Mouse (Mus musculus) liver, postnatal 0 days (tissue): ENCODE measurements around the gene Cmtm4. TPM values are rescaled to one million over a fixed set of nuclear protein-coding genes. Genes with fewer than 3 reads are reported as not detected.

Experiments
- ATAC-seq: fragments of 200-750 bp; cut with Nextera tagmentation; 2 replicates; pipeline ENCODE4 v1.8.0; 2017; ENCODE audit warnings: mild to moderate bottlenecking, moderate library complexity
- DNase-seq: peaks from one replicate; pipeline ENCODE4 v3.0.0-alpha.2; 2016
- H3K27ac ChIP-seq: fragments of 300-500 bp; sonication (generic); 2 replicates; pipeline ENCODE4 v1.5.1; 2014; ENCODE audit warnings: antibody characterized with exemption, moderate library complexity, mild to moderate bottlenecking, low read depth
- H3K27me3 ChIP-seq: fragments of 300-500 bp; sonication (generic); 2 replicates; pipeline ENCODE4 v1.6.1; 2014; ENCODE audit warnings: low read length, control low read depth, mixed read lengths; ENCODE audit not compliant: insufficient read depth
- H3K36me3 ChIP-seq: fragments of 300-500 bp; sonication (generic); replicated peaks from 2 replicates; pipeline ENCODE4 v1.6.1; 2014; ENCODE audit warnings: mild to moderate bottlenecking, control low read depth, low read length, moderate library complexity, mixed read lengths; ENCODE audit not compliant: insufficient read depth
- H3K4me1 ChIP-seq: fragments of 300-500 bp; sonication (generic); 2 replicates; pipeline ENCODE4 v1.6.1; 2014; ENCODE audit warnings: antibody characterized with exemption, mild to moderate bottlenecking, control low read depth; ENCODE audit not compliant: insufficient read depth
- H3K4me2 ChIP-seq: fragments of 300-500 bp; sonication (generic); 2 replicates; pipeline ENCODE4 v1.6.1; 2014; ENCODE audit warnings: low read depth, mild to moderate bottlenecking, low read length, moderate library complexity, mixed read lengths
- H3K4me3 ChIP-seq: fragments of 300-500 bp; sonication (generic); 2 replicates; pipeline ENCODE4 v1.5.1; 2014; ENCODE audit warnings: low read depth, low read length
- H3K9ac ChIP-seq: fragments of 300-500 bp; sonication (generic); replicated peaks from 2 replicates; pipeline ENCODE4 v1.6.1; 2014; ENCODE audit warnings: mild to moderate bottlenecking, moderate library complexity
- H3K9me3 ChIP-seq: fragments of 300-500 bp; sonication (generic); 2 replicates; pipeline ENCODE4 v1.6.1; 2016; ENCODE audit warnings: mild to moderate bottlenecking, control low read depth, low read length, mixed read lengths
- CTCF ChIP-seq: sonication (generic); IDR thresholded peaks from 2 replicates; pipeline ENCODE4 v1.5.1; 2016; ENCODE audit warnings: antibody characterized with exemption, low read depth
- EP300 ChIP-seq: IDR thresholded peaks from 2 replicates; pipeline ENCODE4 v1.6.1; 2016; ENCODE audit warnings: antibody characterized with exemption, low read depth, mild to moderate bottlenecking
- WGBS: fragments of 180-500 bp; shearing (Covaris S2); extraction: QIAGEN DNeasy Blood & Tissue Kit; methylation state at CpG from one replicate; pipeline ENCODE4 v1.1.7; 2014; ENCODE audit not compliant: insufficient replicate concordance; 5-methylcytosine and 5-hydroxymethylcytosine counted together
- polyA plus RNA-seq: library from polyadenylated mRNA; unstranded; fragments of >200 nt; fragmentation: Nextera tagmentation; extraction: Ambion mirVana; gene quantifications from 2 replicates; pipeline ENCODE4 v1.2.1, GENCODE M21; 2015

Cmtm4 gene
- polyA plus RNA-seq, 1 experiment from 2014 or later, result 0.94 TPM

GRCm38 (mm10) chr8:104412805-104413532 lies 17.4 kb upstream of the Cmtm4 start:
- TF ChIP-seq CTCF, result no peak
- TF ChIP-seq EP300, result no peak
- Histone ChIP-seq H3K4me3 (no peak overlapping the region), H3K27me3 (no peaks in the 10 kb centered on the region), H3K9ac (no peak overlapping the region), H3K27ac (no peak overlapping the region), H3K9me3 (no peaks in the 10 kb centered on the region), H3K4me1 (no peaks in the 10 kb centered on the region), H3K36me3 (peaks cover 12% of the 10 kb centered on the region), H3K4me2 (no peak overlapping the region)
- no peak for DNase-seq
- WGBS, result 69% methylated on average over 7 of the region's 7 CpGs
- no peak for ATAC-seq

- ATAC-seq, result no peak
- Histone ChIP-seq H3K4me2 (no peak overlapping the region), H3K27me3 (no peaks in the 10 kb centered on the region)
These were observed 16.4 kb upstream of the Cmtm4 start for GRCm38 (mm10) chr8:104411972-104412371.

GRCm38 (mm10) chr8:104411468-104411867 lies 15.9 kb upstream of the Cmtm4 start:
- DNase-seq, result no peak
- Histone ChIP-seq H3K9ac (no peak overlapping the region), H3K27ac (no peak overlapping the region), H3K4me3 (no peak overlapping the region), H3K4me2 (no peak overlapping the region), H3K27me3 (no peaks in the 10 kb centered on the region), H3K9me3 (no peaks in the 10 kb centered on the region), H3K36me3 (0 out of 2 replicates have a peak, but pooled peaks cover 2% of the 10 kb centered on the region), H3K4me1 (no peaks in the 10 kb centered on the region)
- WGBS, result 79% methylated on average over 3 of the region's 3 CpGs
- no peak for ATAC-seq
- TF ChIP-seq EP300 (no peak), CTCF (no peak)

More at GRCm38 (mm10) chr8:104411972-104412371, 16.4 kb upstream of the Cmtm4 start:
- Histone ChIP-seq H3K9me3 (no peaks in the 10 kb centered on the region), H3K9ac (no peak overlapping the region), H3K27ac (no peak overlapping the region), H3K36me3 (0 out of 2 replicates have a peak, but pooled peaks cover 2% of the 10 kb centered on the region), H3K4me1 (no peaks in the 10 kb centered on the region), H3K4me3 (no peak overlapping the region)
- TF ChIP-seq EP300 (no peak), CTCF (no peak)
- 51% methylated on average over 3 of the region's 3 CpGs for WGBS
- DNase-seq, result no peak

GRCm38 (mm10) chr8:104410628-104411273 lies 15.1 kb upstream of the Cmtm4 start:
- no peak overlapping the region for H3K4me2 ChIP-seq
- DNase-seq (no peak), ATAC-seq (no peak)
- no peaks in the 10 kb centered on the region for H3K9me3 ChIP-seq
- no peaks in the 10 kb centered on the region for H3K27me3 ChIP-seq
- H3K4me1 ChIP-seq, result no peaks in the 10 kb centered on the region
- no peak overlapping the region for H3K4me3 ChIP-seq
- WGBS, result 69% methylated on average over 7 of the region's 7 CpGs
- TF ChIP-seq CTCF, result no peak
- no peak for TF ChIP-seq EP300
- H3K27ac ChIP-seq, result no peak overlapping the region
- no peak overlapping the region for H3K9ac ChIP-seq
- H3K36me3 ChIP-seq, result no peaks in the 10 kb centered on the region

- H3K9ac ChIP-seq, result no peak overlapping the region
- no peaks in the 10 kb centered on the region for H3K27me3 ChIP-seq
- no peak for ATAC-seq
- H3K4me2 ChIP-seq, result no peak overlapping the region
- no peaks in the 10 kb centered on the region for H3K36me3 ChIP-seq
- TF ChIP-seq CTCF (no peak), EP300 (no peak)
- no peak overlapping the region for H3K4me3 ChIP-seq
- no peak for DNase-seq
- no peaks in the 10 kb centered on the region for H3K9me3 ChIP-seq
- no peak overlapping the region for H3K27ac ChIP-seq
- 76% methylated on average over 7 of the region's 7 CpGs for WGBS
- no peaks in the 10 kb centered on the region for H3K4me1 ChIP-seq
These were observed 12.9 kb upstream of the Cmtm4 start for GRCm38 (mm10) chr8:104408328-104409110.
